Mouse (Mus musculus) G1E (cell line): ENCODE data around the gene Adgrv1. TPM values are rescaled to one million over a fixed set of nuclear protein-coding genes. Genes with fewer than 3 reads are reported as not detected.
A peak's percentile ranks its signal among the peaks of the same experiment; 100 is the strongest.

Source experiments
- ATAC-seq: 2 replicates; pipeline ENCODE4 v1.8.0; 2016; ENCODE audit warnings: mild to moderate bottlenecking; ENCODE audit not compliant: insufficient number of reproducible peaks, poor library complexity, low FRiP score, severe bottlenecking; ENCODE audit errors: extremely low read depth
- DNase-seq: peaks from one replicate; pipeline ENCODE4 v3.0.0; 2012; ENCODE audit warnings: low spot score
- H3K27me3 ChIP-seq: 2 replicates; pipeline ENCODE4 v1.6.1; 2012; ENCODE audit warnings: mild to moderate bottlenecking, low read length, inconsistent platforms; ENCODE audit not compliant: insufficient read depth
- H3K36me3 ChIP-seq: replicated peaks from 2 replicates; pipeline ENCODE3; 2012; ENCODE audit warnings: mild to moderate bottlenecking, inconsistent platforms
- H3K4me1 ChIP-seq: 2 replicates; pipeline ENCODE4 v1.6.1; 2012; ENCODE audit warnings: low read depth, low read length, inconsistent platforms, mixed read lengths; ENCODE audit not compliant: insufficient read depth
- H3K4me3 ChIP-seq: 2 replicates; pipeline ENCODE4 v1.5.1; 2012; ENCODE audit warnings: low read depth, mild to moderate bottlenecking, inconsistent platforms, low read length, moderate library complexity, mixed read lengths
- H3K9me3 ChIP-seq: replicated peaks from 2 replicates; pipeline ENCODE4 v1.6.1; 2012; ENCODE audit warnings: inconsistent platforms
- CTCF ChIP-seq: IDR thresholded peaks from 2 replicates; pipeline ENCODE4 v1.5.1; 2012; ENCODE audit warnings: low read depth, low read length, inconsistent platforms, mixed read lengths
- GATA1 ChIP-seq: IDR thresholded peaks from 2 replicates; pipeline ENCODE4 v1.6.1; 2012; ENCODE audit warnings: borderline replicate concordance, low read length, inconsistent platforms, mixed read lengths
- GATA2 ChIP-seq: IDR thresholded peaks from 2 replicates; pipeline ENCODE4 v1.6.1; 2012; ENCODE audit warnings: low read depth, low read length, inconsistent platforms, borderline replicate concordance
- POLR2AphosphoS5 ChIP-seq: IDR thresholded peaks from 2 replicates; pipeline ENCODE4 v1.6.1; 2012; ENCODE audit warnings: low read depth, low read length, inconsistent platforms; ENCODE audit not compliant: insufficient replicate concordance
- TAL1 ChIP-seq: conservative IDR thresholded peaks from 2 replicates; pipeline ENCODE4 v1.6.1; 2012; ENCODE audit warnings: low read depth, low read length, inconsistent platforms, mixed read lengths
- polyA plus RNA-seq: library from polyadenylated mRNA; stranded (reverse); fragments of >175 nt; gene quantifications from 2 replicates; pipeline ENCODE4 v1.2.3, GENCODE M21; 2012
- total RNA-seq, 2 experiments: library from RNA; stranded (forward) in 1 of 2; stranded (reverse) in 1 of 2; fragments of 200-1000 nt in 1 of 2; fragments of >200 nt in 1 of 2; fragmentation: Nextera tagmentation in 1 of 2; gene quantifications; 2 replicates each; pipeline ENCODE4 v1.2.3; 2014 to 2017

Adgrv1 gene
- not detected in 2 replicates for total RNA-seq (2014; fragmentation: Nextera tagmentation)
- 0.41 and 0.49 TPM in 2 replicates for total RNA-seq (2017)
- not detected in 2 replicates for polyA plus RNA-seq

GRCm38 (mm10) chr13:81632720-81633415 is at the start of gene Adgrv1:
Gene Adgrv1, minus strand, starts transcription at chr13:81633154.
- ATAC-seq (no peak), DNase-seq (no peak)
- Histone ChIP-seq H3K4me3 (peak within 1 kb of the TSS; percentile 3; the same call in 1 of the 2 replicates), H3K9me3 (no peaks in the 10 kb centered on the region), H3K4me1 (peaks cover 15% of the 10 kb centered on the region), H3K27me3 (peaks cover 15% of the 10 kb centered on the region), H3K36me3 (no peaks in the 10 kb centered on the region)
- TF ChIP-seq GATA1 (no peak), CTCF (no peak), POLR2AphosphoS5 (no peak), GATA2 (no peak), TAL1 (no peak)

GRCm38 (mm10) chr13:81675333-81675732 is 42.4 kb upstream of the Adgrv1 start:
- H3K4me3 ChIP-seq = no peak overlapping the region
- H3K4me1 ChIP-seq = peaks cover 2% of the 10 kb centered on the region; the same call in 1 of the 2 replicates
- H3K36me3 ChIP-seq = peaks cover 73% of the 10 kb centered on the region
- H3K27me3 ChIP-seq = no peaks in the 10 kb centered on the region
- no peak for TF ChIP-seq GATA1
- no peak for TF ChIP-seq GATA2
- no peak for TF ChIP-seq TAL1
- no peak for TF ChIP-seq POLR2AphosphoS5
- no peak for TF ChIP-seq CTCF
- H3K9me3 ChIP-seq = no peaks in the 10 kb centered on the region
- ATAC-seq (no peak), DNase-seq (no peak)

- no peak for TF ChIP-seq POLR2AphosphoS5
- no peak for TF ChIP-seq GATA2
- no peak for TF ChIP-seq CTCF
- TF ChIP-seq GATA1 = no peak
- no peak for TF ChIP-seq TAL1
- peaks cover 64% of the 10 kb centered on the region for H3K36me3 ChIP-seq
- no peak for ATAC-seq
- H3K4me1 ChIP-seq = peaks cover 21% of the 10 kb centered on the region
- no peaks in the 10 kb centered on the region for H3K9me3 ChIP-seq
- H3K4me3 ChIP-seq = no peak overlapping the region
- no peak for DNase-seq
- no peaks in the 10 kb centered on the region for H3K27me3 ChIP-seq
These were observed 34.8 kb upstream of the Adgrv1 start for GRCm38 (mm10) chr13:81667713-81668112.

GRCm38 (mm10) chr13:81664331-81664698 is 31.4 kb upstream of the Adgrv1 start:
- TF ChIP-seq GATA2 (no peak), POLR2AphosphoS5 (no peak), GATA1 (no peak), TAL1 (no peak), CTCF (no peak)
- Histone ChIP-seq H3K36me3 (peaks cover 61% of the 10 kb centered on the region), H3K4me3 (no peak overlapping the region), H3K9me3 (no peaks in the 10 kb centered on the region), H3K4me1 (peaks cover 41% of the 10 kb centered on the region), H3K27me3 (no peaks in the 10 kb centered on the region)
- DNase-seq (no peak), ATAC-seq (no peak)

GRCm38 (mm10) chr13:81663566-81664330 is 30.8 kb upstream of the Adgrv1 start:
- TF ChIP-seq CTCF (no peak), TAL1 (peak; percentile 37; the same call in 1 of the 2 replicates)
- Histone ChIP-seq H3K4me3 (peak overlapping the region; percentile 39; the same call in 1 of the 2 replicates), H3K4me1 (peaks cover 45% of the 10 kb centered on the region), H3K27me3 (no peaks in the 10 kb centered on the region), H3K9me3 (no peaks in the 10 kb centered on the region), H3K36me3 (peaks cover 55% of the 10 kb centered on the region)
- ATAC-seq (peak; percentile 85), DNase-seq (peak; percentile 64)

GRCm38 (mm10) chr13:81658053-81658752 is 25.2 kb upstream of the Adgrv1 start:
- Histone ChIP-seq H3K9me3 (peaks cover 4% of the 10 kb centered on the region; the same call in 1 of the 2 replicates), H3K36me3 (peaks cover 10% of the 10 kb centered on the region), H3K4me3 (peak overlapping the region; percentile 84), H3K27me3 (no peaks in the 10 kb centered on the region), H3K4me1 (peaks cover 63% of the 10 kb centered on the region)
- no peak for TF ChIP-seq GATA2
- no peak for TF ChIP-seq TAL1
- no peak for TF ChIP-seq CTCF
- TF ChIP-seq POLR2AphosphoS5 = no peak
- no peak for TF ChIP-seq GATA1
- no peak for DNase-seq
- ATAC-seq = no peak
